Mouse (Mus musculus): ENCODE measurements at regions not wholly inside any gene's neighbourhood (a gene's known extent, or its start where the extent isn't known, plus 50 kb on each side); places are given as distances from the start of the nearest gene placed in this dataset.

GRCm38 (mm10) chr2:61406104-61406751 lies 172.2 kb upstream of the Tank start:
- Histone ChIP-seq H3K79me2 (replicated peaks; ENCODE audit: control insufficient read depth, extremely low read depth, insufficient read depth, poor library complexity, severe bottlenecking) (no peaks in the 10 kb centered on the region), H3K4me3 (replicated peaks in 1 of 3; ENCODE audit: low read depth in 2 of 3, low read length in 2 of 3, poor library complexity in 1 of 3) (no peak overlapping the region), H3K9ac (ENCODE audit: insufficient read depth, low read depth) (no peak overlapping the region), H3K9me3 (replicated peaks; ENCODE audit: low read length) (no peaks in the 10 kb centered on the region), H3K4me2 (ENCODE audit: insufficient read depth, low read depth, poor library complexity, severe bottlenecking) (peak overlapping the region; percentile 51), H3K27me3 (replicated peaks) (no peaks in the 10 kb centered on the region), H3K27ac (ENCODE audit: insufficient read depth, low read depth) (no peak overlapping the region), H3K4me1 (ENCODE audit: control insufficient read depth in 1 of 2, insufficient read depth in 2 of 2) (peaks cover 7 to 29% of the 10 kb centered on the region in 2 experiments), H3K36me3 (replicated peaks in 1 of 2; ENCODE audit: control insufficient read depth in 1 of 2, insufficient read depth in 1 of 2, low read length in 1 of 2) (no peaks in the 10 kb centered on the region)
- in situ Hi-C loops (cut with MboI; ENCODE audit: low pct_ligation_motif_present, low pct_unique_long_range_greater_than_20kb, low sequenced_read_pairs) (no loop called here), dilution Hi-C loops (cut with MboI; ENCODE audit: extremely low pct_ligation_motif_present, extremely low pct_unique_long_range_greater_than_20kb, low sequenced_read_pairs) (no loop called here)
- TF ChIP-seq JUN (IDR thresholded peaks at IDR 0.05; ENCODE audit: insufficient read depth, low read depth, low read length) (no peak), MYC (IDR thresholded peaks at IDR 0.05; ENCODE audit: low read depth, low read length) (no peak), ETS1 (conservative IDR thresholded peaks at IDR 0.05; ENCODE audit: low read depth, low read length) (peak; percentile 25; the same call in 1 of the 2 replicates), MAX (IDR thresholded peaks at IDR 0.05; ENCODE audit: low read length) (no peak), SIN3A (IDR thresholded peaks at IDR 0.05; ENCODE audit: low read length) (no peak), ZKSCAN1 (IDR thresholded peaks at IDR 0.05; ENCODE audit: borderline replicate concordance, low read depth, low read length) (no peak), JUND (conservative IDR thresholded peaks at IDR 0.05; ENCODE audit: low read depth, low read length) (peak; percentile 39), IRF4 (IDR thresholded peaks at IDR 0.05; ENCODE audit: low read depth, low read length) (peak; percentile 83), MAFK (IDR thresholded peaks at IDR 0.05; ENCODE audit: insufficient replicate concordance, low read length) (no peak), UBTF (IDR thresholded peaks at IDR 0.05; ENCODE audit: low read depth, low read length) (no peak), MAZ (IDR thresholded peaks at IDR 0.05; ENCODE audit: low read depth, low read length) (no peak), EP300 (IDR thresholded peaks at IDR 0.05; ENCODE audit: low read length) (peak; percentile 58), MEF2A (IDR thresholded peaks at IDR 0.05; ENCODE audit: borderline replicate concordance, low read depth, low read length) (peak; percentile 89), CTCF (conservative IDR thresholded peaks at IDR 0.05 in 1 of 2, IDR thresholded peaks at IDR 0.05 in 1 of 2; ENCODE audit: low read depth in 2 of 2, low read length in 2 of 2) (no peak), E2F4 (IDR thresholded peaks at IDR 0.05; ENCODE audit: insufficient replicate concordance, low read depth, low read length) (no peak), ZNF384 (IDR thresholded peaks at IDR 0.05; ENCODE audit: low read depth, low read length) (peak; percentile 72)
- DNase-seq (ENCODE audit: extremely low read depth), result peak; percentile 22

- DNase-seq (ENCODE audit: extremely low read depth), result no peak
- no peak overlapping the region for H3K9ac ChIP-seq (ENCODE audit: insufficient read depth, low read depth)
- no peak overlapping the region for H3K27ac ChIP-seq (ENCODE audit: insufficient read depth, low read depth)
- no peak for TF ChIP-seq POLR2AphosphoS2 (IDR thresholded peaks at IDR 0.05; ENCODE audit: low read depth, low read length)
- in situ Hi-C loops (cut with MboI; ENCODE audit: low pct_ligation_motif_present, low pct_unique_long_range_greater_than_20kb, low sequenced_read_pairs), result no loop called here
- H3K36me3 ChIP-seq (replicated peaks in 1 of 2; ENCODE audit: control insufficient read depth in 1 of 2, insufficient read depth in 1 of 2, low read length in 1 of 2), result no peaks in the 10 kb centered on the region
- no peak overlapping the region for H3K4me2 ChIP-seq (ENCODE audit: insufficient read depth, low read depth, poor library complexity, severe bottlenecking)
- H3K9me3 ChIP-seq (replicated peaks; ENCODE audit: low read length), result no peaks in the 10 kb centered on the region
- dilution Hi-C loops (cut with MboI; ENCODE audit: extremely low pct_ligation_motif_present, extremely low pct_unique_long_range_greater_than_20kb, low sequenced_read_pairs), result no loop called here
- no peaks in the 10 kb centered on the region for H3K79me2 ChIP-seq (replicated peaks; ENCODE audit: control insufficient read depth, extremely low read depth, insufficient read depth, poor library complexity, severe bottlenecking)
- H3K4me1 ChIP-seq (ENCODE audit: control insufficient read depth in 1 of 2, insufficient read depth in 2 of 2), result peaks cover 7 to 29% of the 10 kb centered on the region in 2 experiments
- no peaks in the 10 kb centered on the region for H3K27me3 ChIP-seq (replicated peaks)
- H3K4me3 ChIP-seq (replicated peaks in 1 of 3; ENCODE audit: low read depth in 2 of 3, low read length in 2 of 3, poor library complexity in 1 of 3), result no peak overlapping the region
Measured at GRCm38 (mm10) chr2:61405261-61405660, 173.1 kb upstream of the Tank start.
